Mouse (Mus musculus): ENCODE data around the gene 2410131K14Rik. TPM values are rescaled to one million over a fixed set of nuclear protein-coding genes. Genes with fewer than 3 reads are reported as not detected.
A peak's percentile ranks its signal among the peaks of the same experiment; 100 is the strongest.

The 2410131K14Rik gene
- polyA plus RNA-seq, 1 experiment, result 5.9 TPM

DNA sequence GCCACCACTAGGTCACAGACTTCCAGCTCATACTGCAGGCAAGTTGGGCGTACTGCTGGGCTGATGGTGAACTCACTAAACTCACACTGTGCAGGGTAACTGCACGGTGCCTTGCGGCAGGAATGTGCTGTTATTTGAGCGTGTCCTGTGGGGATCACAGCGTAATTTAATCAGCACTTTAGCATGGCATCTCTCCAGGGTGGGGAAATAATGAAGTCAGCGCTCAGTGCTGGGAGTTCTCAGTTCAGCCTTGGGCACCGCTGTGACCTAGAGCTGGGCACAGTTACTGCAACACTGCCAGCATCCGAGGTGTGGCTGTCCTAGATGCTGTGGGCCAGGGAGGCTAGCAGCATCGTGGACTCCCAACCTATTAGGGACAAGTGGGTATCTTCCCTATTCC lies 19.3 kb downstream of the 2410131K14Rik start:
- Histone ChIP-seq H3K4me3 (ENCODE audit: insufficient read depth, poor library complexity, severe bottlenecking) (no peak overlapping the region), H3ac (ENCODE audit: control insufficient read depth, insufficient read length, low read depth) (no peak overlapping the region), H3K79me2 (ENCODE audit: control insufficient read depth, insufficient read depth) (no peaks in the 10 kb centered on the region), H3K27me3 (ENCODE audit: control insufficient read depth, insufficient read depth, insufficient read length) (no peaks in the 10 kb centered on the region), H3K36me3 (ENCODE audit: control insufficient read depth, insufficient read depth) (peaks cover 9% of the 10 kb centered on the region), H3K79me3 (ENCODE audit: low read depth) (no peaks in the 10 kb centered on the region)
- TF ChIP-seq FOSL1 (IDR thresholded peaks at IDR 0.05; ENCODE audit: insufficient read depth, low read length, poor library complexity, severe bottlenecking) (no peak), CEBPB (IDR thresholded peaks at IDR 0.05; ENCODE audit: low read depth) (no peak), USF1 (IDR thresholded peaks at IDR 0.05; ENCODE audit: low read depth) (no peak)

DNA sequence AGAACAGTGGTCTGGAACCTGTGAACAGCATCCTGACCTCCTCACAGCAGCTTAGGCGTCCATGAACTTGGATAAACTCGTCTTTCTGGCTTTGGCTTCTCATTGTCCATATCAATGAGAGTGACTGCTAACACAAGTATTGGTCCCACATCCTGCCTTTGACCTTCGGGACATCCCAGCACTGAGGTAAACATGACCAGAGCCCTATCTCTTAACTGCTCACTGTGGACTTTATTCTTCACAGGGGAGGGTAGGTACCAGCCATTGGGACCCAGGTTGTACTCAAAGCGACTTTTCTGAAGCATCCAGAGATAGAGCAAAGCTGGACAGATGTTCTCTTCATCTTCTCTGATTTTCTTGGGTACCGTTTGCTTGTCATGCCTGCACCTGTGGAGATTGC lies 20.3 kb downstream of the 2410131K14Rik start:
- H3K79me3 ChIP-seq (ENCODE audit: low read depth), result no peaks in the 10 kb centered on the region
- H3ac ChIP-seq (ENCODE audit: control insufficient read depth, insufficient read length, low read depth), result no peak overlapping the region
- no peaks in the 10 kb centered on the region for H3K27me3 ChIP-seq (ENCODE audit: control insufficient read depth, insufficient read depth, insufficient read length)
- TF ChIP-seq MYOD1 (IDR thresholded peaks at IDR 0.05; ENCODE audit: control insufficient read depth, insufficient read length, low read depth) (no peak), USF1 (IDR thresholded peaks at IDR 0.05; ENCODE audit: low read depth) (no peak), CTCF (IDR thresholded peaks at IDR 0.05; ENCODE audit: control insufficient read depth, insufficient read depth, insufficient read length) (no peak), FOSL1 (IDR thresholded peaks at IDR 0.05; ENCODE audit: insufficient read depth, low read length, poor library complexity, severe bottlenecking) (no peak), MAX (IDR thresholded peaks at IDR 0.05) (no peak), MYOG (IDR thresholded peaks at IDR 0.05; ENCODE audit: control insufficient read depth, extremely low read depth, insufficient read length) (no peak), CEBPB (IDR thresholded peaks at IDR 0.05; ENCODE audit: low read depth) (no peak)
- no peak overlapping the region for H3K4me3 ChIP-seq (ENCODE audit: insufficient read depth, poor library complexity, severe bottlenecking)
- peaks cover 9% of the 10 kb centered on the region for H3K36me3 ChIP-seq (ENCODE audit: control insufficient read depth, insufficient read depth)
- H3K79me2 ChIP-seq (ENCODE audit: control insufficient read depth, insufficient read depth), result no peaks in the 10 kb centered on the region

DNA sequence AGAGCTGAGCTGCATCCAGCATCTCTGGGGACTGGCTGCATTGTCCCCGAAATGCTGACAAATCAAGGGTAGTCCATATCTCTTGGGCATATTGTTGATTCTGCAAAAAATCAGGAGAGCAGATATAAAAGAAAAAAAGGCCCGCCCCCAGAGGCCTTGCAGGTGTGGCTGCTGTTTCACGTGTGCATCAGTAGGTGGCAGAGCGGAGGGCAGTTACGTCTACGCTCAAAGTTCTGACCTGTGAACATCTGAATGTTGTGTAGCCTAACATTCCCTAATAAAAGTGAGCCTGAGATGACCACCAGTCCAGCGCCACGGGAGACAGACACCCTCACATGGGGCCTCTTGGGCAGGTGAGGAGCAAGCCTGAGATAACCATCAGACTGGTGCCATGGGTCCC lies 21.3 kb downstream of the 2410131K14Rik start:
- Histone ChIP-seq H3K36me3 (ENCODE audit: control insufficient read depth, insufficient read depth) (peaks cover 9% of the 10 kb centered on the region), H3ac (ENCODE audit: control insufficient read depth, insufficient read length, low read depth) (no peak overlapping the region), H3K79me3 (ENCODE audit: low read depth) (no peaks in the 10 kb centered on the region), H3K79me2 (ENCODE audit: control insufficient read depth, insufficient read depth) (no peaks in the 10 kb centered on the region), H3K27me3 (ENCODE audit: control insufficient read depth, insufficient read depth, insufficient read length) (peaks cover under 1% of the 10 kb centered on the region), H3K4me3 (ENCODE audit: insufficient read depth, poor library complexity, severe bottlenecking) (no peak overlapping the region)
- TF ChIP-seq CTCF (IDR thresholded peaks at IDR 0.05; ENCODE audit: control insufficient read depth, insufficient read depth, insufficient read length) (no peak), FOSL1 (IDR thresholded peaks at IDR 0.05; ENCODE audit: insufficient read depth, low read length, poor library complexity, severe bottlenecking) (no peak), MAX (IDR thresholded peaks at IDR 0.05) (no peak), MYOG (IDR thresholded peaks at IDR 0.05; ENCODE audit: control insufficient read depth, extremely low read depth, insufficient read length) (no peak), USF1 (IDR thresholded peaks at IDR 0.05; ENCODE audit: low read depth) (no peak), CEBPB (IDR thresholded peaks at IDR 0.05; ENCODE audit: low read depth) (no peak), MYOD1 (IDR thresholded peaks at IDR 0.05; ENCODE audit: control insufficient read depth, insufficient read length, low read depth) (no peak)

DNA sequence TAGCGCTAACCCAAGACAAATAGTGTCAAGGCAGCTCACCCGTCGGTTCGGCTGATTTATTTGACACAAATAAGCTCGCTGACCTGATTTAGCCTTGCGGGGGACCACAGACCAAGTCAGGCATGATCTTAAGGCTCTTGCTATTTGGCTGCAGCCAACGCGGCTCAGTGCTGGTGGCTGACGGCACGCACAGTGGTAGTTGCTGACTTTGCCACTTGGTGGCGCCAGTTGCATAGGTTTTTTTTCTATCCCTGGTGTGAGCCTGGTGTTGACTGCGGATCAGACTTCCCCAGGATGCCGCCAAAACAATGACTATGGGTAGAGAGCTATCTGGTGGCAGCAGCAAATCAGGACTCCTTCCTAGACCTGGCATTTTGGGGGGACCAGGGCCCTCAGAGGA lies 24.0 kb downstream of the 2410131K14Rik start:
- no peak overlapping the region for H3K4me3 ChIP-seq (ENCODE audit: insufficient read depth, poor library complexity, severe bottlenecking)
- peaks cover 22% of the 10 kb centered on the region for H3K27me3 ChIP-seq (ENCODE audit: control insufficient read depth, insufficient read depth, insufficient read length)
- H3K79me3 ChIP-seq (ENCODE audit: low read depth), result no peaks in the 10 kb centered on the region
- H3K36me3 ChIP-seq (ENCODE audit: control insufficient read depth, insufficient read depth), result no peaks in the 10 kb centered on the region
- TF ChIP-seq MYOG (IDR thresholded peaks at IDR 0.05; ENCODE audit: control insufficient read depth, extremely low read depth, insufficient read length) (no peak), MAX (IDR thresholded peaks at IDR 0.05) (no peak), MYOD1 (IDR thresholded peaks at IDR 0.05; ENCODE audit: control insufficient read depth, insufficient read length, low read depth) (no peak), CTCF (IDR thresholded peaks at IDR 0.05; ENCODE audit: control insufficient read depth, insufficient read depth, insufficient read length) (peak; percentile 76), FOSL1 (IDR thresholded peaks at IDR 0.05; ENCODE audit: insufficient read depth, low read length, poor library complexity, severe bottlenecking) (no peak), CEBPB (IDR thresholded peaks at IDR 0.05; ENCODE audit: low read depth) (no peak), USF1 (IDR thresholded peaks at IDR 0.05; ENCODE audit: low read depth) (no peak)
- no peak overlapping the region for H3ac ChIP-seq (ENCODE audit: control insufficient read depth, insufficient read length, low read depth)
- no peaks in the 10 kb centered on the region for H3K79me2 ChIP-seq (ENCODE audit: control insufficient read depth, insufficient read depth)

DNA sequence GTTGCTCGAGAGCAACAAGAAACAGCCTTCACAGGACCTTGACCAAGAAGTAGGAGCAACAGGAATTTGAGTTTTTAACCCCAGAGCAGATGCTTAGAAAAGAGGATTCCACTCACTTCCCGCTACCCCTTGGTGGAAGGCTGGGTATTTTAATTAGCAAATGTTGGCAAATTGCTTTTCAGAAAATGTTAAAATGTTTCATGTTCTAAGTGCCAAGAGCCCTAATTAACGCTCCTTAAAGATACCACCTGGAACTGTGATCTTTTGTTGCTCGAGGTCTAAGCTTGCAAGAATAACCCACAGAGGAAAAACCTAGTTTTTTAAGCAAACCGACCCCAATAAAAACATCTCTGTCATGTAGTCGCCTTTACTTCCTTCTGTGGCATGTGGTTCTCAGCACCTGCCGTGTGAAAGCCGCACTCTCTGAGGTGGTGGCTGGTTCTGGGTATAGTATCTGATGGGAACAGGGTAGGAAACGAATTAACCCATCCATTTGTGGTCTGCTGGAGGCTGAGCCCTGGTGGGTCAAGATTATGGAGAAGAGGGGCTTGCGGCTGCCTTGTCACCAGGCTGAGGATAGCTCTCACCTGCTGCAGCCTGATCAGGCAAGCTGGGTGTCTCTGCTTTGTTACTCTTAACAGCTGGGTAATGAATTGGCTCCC lies 26.6 kb downstream of the 2410131K14Rik start:
- Histone ChIP-seq H3K36me3 (ENCODE audit: control insufficient read depth, insufficient read depth) (no peaks in the 10 kb centered on the region), H3K27me3 (ENCODE audit: control insufficient read depth, insufficient read depth, insufficient read length) (peaks cover 42% of the 10 kb centered on the region), H3K4me3 (ENCODE audit: insufficient read depth, poor library complexity, severe bottlenecking) (no peak overlapping the region), H3K79me3 (ENCODE audit: low read depth) (no peaks in the 10 kb centered on the region), H3ac (ENCODE audit: control insufficient read depth, insufficient read length, low read depth) (no peak overlapping the region), H3K79me2 (ENCODE audit: control insufficient read depth, insufficient read depth) (no peaks in the 10 kb centered on the region)
- TF ChIP-seq MAX (IDR thresholded peaks at IDR 0.05), result no peak
- no peak for TF ChIP-seq USF1 (IDR thresholded peaks at IDR 0.05; ENCODE audit: low read depth)
- TF ChIP-seq MYOD1 (IDR thresholded peaks at IDR 0.05; ENCODE audit: control insufficient read depth, insufficient read length, low read depth), result no peak
- no peak for TF ChIP-seq CEBPB (IDR thresholded peaks at IDR 0.05; ENCODE audit: low read depth)
- no peak for TF ChIP-seq MYOG (IDR thresholded peaks at IDR 0.05; ENCODE audit: control insufficient read depth, extremely low read depth, insufficient read length)
- no peak for TF ChIP-seq FOSL1 (IDR thresholded peaks at IDR 0.05; ENCODE audit: insufficient read depth, low read length, poor library complexity, severe bottlenecking)
- TF ChIP-seq CTCF (IDR thresholded peaks at IDR 0.05; ENCODE audit: control insufficient read depth, insufficient read depth, insufficient read length), result no peak

DNA sequence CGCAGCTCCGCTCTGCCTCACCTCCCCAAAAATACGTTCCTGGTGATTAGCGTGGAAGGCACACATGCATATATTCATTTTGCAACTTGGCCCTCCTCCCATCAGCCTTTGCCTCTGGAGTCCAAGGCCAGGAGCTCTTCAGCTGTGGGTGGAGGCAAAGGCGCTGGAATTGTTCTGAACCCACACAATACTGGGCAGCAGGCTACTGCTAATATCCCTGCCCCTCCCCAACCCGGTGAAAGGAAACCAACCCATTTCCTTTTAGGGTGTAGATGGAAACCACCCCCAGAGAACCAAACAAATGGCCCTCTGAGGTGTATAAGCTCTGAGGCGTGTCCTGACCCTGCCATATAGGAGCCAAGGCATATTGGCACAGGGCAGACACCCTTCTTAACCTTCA lies 28.4 kb downstream of the 2410131K14Rik start:
- Histone ChIP-seq H3K79me2 (ENCODE audit: control insufficient read depth, insufficient read depth) (no peaks in the 10 kb centered on the region), H3K36me3 (ENCODE audit: control insufficient read depth, insufficient read depth) (no peaks in the 10 kb centered on the region), H3K4me3 (ENCODE audit: insufficient read depth, poor library complexity, severe bottlenecking) (no peak overlapping the region), H3K79me3 (ENCODE audit: low read depth) (no peaks in the 10 kb centered on the region), H3ac (ENCODE audit: control insufficient read depth, insufficient read length, low read depth) (no peak overlapping the region), H3K27me3 (ENCODE audit: control insufficient read depth, insufficient read depth, insufficient read length) (peaks cover 53% of the 10 kb centered on the region)
- TF ChIP-seq MYOD1 (IDR thresholded peaks at IDR 0.05; ENCODE audit: control insufficient read depth, insufficient read length, low read depth) (no peak), CEBPB (IDR thresholded peaks at IDR 0.05; ENCODE audit: low read depth) (no peak), MYOG (IDR thresholded peaks at IDR 0.05; ENCODE audit: control insufficient read depth, extremely low read depth, insufficient read length) (no peak), FOSL1 (IDR thresholded peaks at IDR 0.05; ENCODE audit: insufficient read depth, low read length, poor library complexity, severe bottlenecking) (no peak), MAX (IDR thresholded peaks at IDR 0.05) (no peak), CTCF (IDR thresholded peaks at IDR 0.05; ENCODE audit: control insufficient read depth, insufficient read depth, insufficient read length) (no peak), USF1 (IDR thresholded peaks at IDR 0.05; ENCODE audit: low read depth) (no peak)

All from C2C12 (cell line).